Comparison of ENCODE assay signal across 9 mouse cellular contexts in the genomic region with DNA sequence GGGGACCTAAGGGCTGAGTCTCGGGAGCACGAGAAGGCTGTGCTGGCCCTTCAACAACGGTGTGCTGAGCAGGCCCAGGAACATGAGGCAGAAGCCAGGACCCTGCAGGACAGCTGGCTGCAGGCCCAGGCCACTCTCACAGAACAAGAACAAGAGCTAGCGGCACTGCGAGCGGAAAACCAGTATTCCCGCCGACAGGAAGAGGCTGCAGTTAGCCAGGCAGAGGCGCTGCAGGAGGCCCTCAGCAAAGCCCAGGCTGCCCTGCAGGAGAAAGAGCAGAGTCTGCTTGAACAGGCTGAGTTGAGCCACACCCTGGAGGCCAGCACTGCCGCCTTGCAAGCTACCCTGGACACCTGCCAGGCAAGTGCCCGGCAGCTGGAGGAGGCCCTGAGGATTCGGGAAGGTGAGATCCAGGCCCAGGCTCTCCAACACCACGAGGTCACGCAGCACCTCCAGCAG. TPM values are rescaled to one million over a fixed set of nuclear protein-coding genes. Genes with fewer than 3 reads are reported as not detected.
DNase-seq lines count a peak whose midpoint lies in the region; ATAC-seq lines count a peak whose summit lies in the region.
"Had no signal": no experiment of that assay in that cellular context is flagged by ENCODE, and none has a peak within 500 bp of the region (broad histone marks: within the 10 kb centered on the region; RNA-seq: fewer than 3 reads in every experiment).

No protein-coding gene starts in this region.

- peak; percentile 50 for DNase-seq in urinary bladder, postnatal 14 days (ENCODE audit: low spot score)
- no peak for DNase-seq in urinary bladder, postnatal 10 days (ENCODE audit: low spot score)
- DNase-seq in cerebellum, postnatal 25 days: peak; percentile 99
- DNase-seq in layer of hippocampus, postnatal 10 days (ENCODE audit: low spot score in 2 of 2): peak; percentile 71 to 79
- DNase-seq in lung, postnatal 25 days (ENCODE audit: low spot score): peak; percentile 65
- DNase-seq in urinary bladder, postnatal 25 days (ENCODE audit: low spot score): no peak

- WGBS in heart, embryonic 13.5 days: 61% methylated on average over 14 of the region's 14 CpGs

- 0 out of 2 replicates have a peak, but pooled peaks have one; percentile 16 for ATAC-seq in heart, embryonic 13.5 days (ENCODE audit: extremely low read depth, insufficient number of reproducible peaks, low FRiP score, low TSS enrichment)

- H3K27me3 ChIP-seq in heart, embryonic 13.5 days (replicated peaks): no peaks in the 10 kb centered on the region
- H3K27me3 ChIP-seq: limb, embryonic 12.5 days had no signal

- H3K36me3 ChIP-seq in heart, embryonic 13.5 days: peaks cover 100% of the 10 kb centered on the region

- no peaks in the 10 kb centered on the region for H3K9me3 ChIP-seq in heart, embryonic 13.5 days
- H3K9me3 ChIP-seq: limb, embryonic 12.5 days had no signal

- 0 out of 2 replicates have a peak overlapping the region, but pooled peaks have one; percentile 2 for H3K9ac ChIP-seq in heart, embryonic 13.5 days
- H3K9ac ChIP-seq: limb, embryonic 12.5 days had no signal

- H3K4me1 ChIP-seq in heart, embryonic 13.5 days: peaks cover 29% of the 10 kb centered on the region
- H3K4me1 ChIP-seq: limb, embryonic 12.5 days had no signal

- H3K27ac ChIP-seq in heart, embryonic 13.5 days (replicated peaks): peak overlapping the region; percentile 32; the same call in 1 of the 2 replicates
- H3K27ac ChIP-seq: limb, embryonic 12.5 days had no signal

- H3K4me2 ChIP-seq in heart, embryonic 13.5 days: peak overlapping the region; percentile 10; the same call in 1 of the 2 replicates
- H3K4me2 ChIP-seq: limb, embryonic 12.5 days had no signal

- no peak overlapping the region for H3K4me3 ChIP-seq in heart, embryonic 13.5 days
- H3K4me3 ChIP-seq: limb, embryonic 12.5 days had no signal

RNA-seq across cellular contexts. Expression of a gene that starts 15.9 kb away (rescaled TPM):
- 0.85 and 1.0 TPM in 2 replicates for polyA plus RNA-seq in heart, embryonic 13.5 days (2015; fragmentation: Nextera tagmentation; extraction: Ambion mirVana)
- 1 to 10 TPM in 1 of 2 experiments, under 1 TPM in 1; 0.80 to 1.1 TPM for total RNA-seq in layer of hippocampus, postnatal 10 days (2021)

RNA-seq across cellular contexts. Expression of a gene that starts 16.0 kb away (rescaled TPM):
- polyA plus RNA-seq in heart, embryonic 13.5 days (2015; fragmentation: Nextera tagmentation; extraction: Ambion mirVana): 171 and 177 TPM in 2 replicates
- 100 to 1,000 TPM; 198 to 232 TPM for total RNA-seq in layer of hippocampus, postnatal 10 days (2021)

RNA-seq across cellular contexts. Expression of a gene that starts 35.6 kb away (rescaled TPM):
- 9.4 and 9.6 TPM in 2 replicates for polyA plus RNA-seq in heart, embryonic 13.5 days (2015; fragmentation: Nextera tagmentation; extraction: Ambion mirVana)
- 10 to 100 TPM; 18.1 to 23.2 TPM for total RNA-seq in layer of hippocampus, postnatal 10 days (2021)

RNA-seq across cellular contexts. Expression of a gene that starts 46.7 kb away (rescaled TPM):
- polyA plus RNA-seq in heart, embryonic 13.5 days (2015; fragmentation: Nextera tagmentation; extraction: Ambion mirVana): 0.37 and 0.64 TPM in 2 replicates
- total RNA-seq in layer of hippocampus, postnatal 10 days (2021): 1 to 10 TPM in 1 of 2 experiments, under 1 TPM in 1; 0.74 to 1.1 TPM

RNA-seq across cellular contexts. Expression of a gene that starts 51.4 kb away (rescaled TPM):
- not detected in 2 replicates for polyA plus RNA-seq in heart, embryonic 13.5 days (2015; fragmentation: Nextera tagmentation; extraction: Ambion mirVana)
- total RNA-seq in layer of hippocampus, postnatal 10 days (2021): not detected
- polyA plus RNA-seq: stomach, embryonic 14.5 days had no signal

Comparison
In these comparisons a context has a peak if more than half of its experiments do, and no peak if none do; other contexts are left out.
1. DNase-seq: peak in urinary bladder, postnatal 14 days (single experiment), cerebellum, postnatal 25 days (2 of 2), layer of hippocampus, postnatal 10 days (2 of 2) and lung, postnatal 25 days (single experiment); none in urinary bladder, postnatal 10 days (single experiment) and urinary bladder, postnatal 25 days (single experiment).